ENCODE assay signal across 34 mouse cellular contexts in the genomic region with DNA sequence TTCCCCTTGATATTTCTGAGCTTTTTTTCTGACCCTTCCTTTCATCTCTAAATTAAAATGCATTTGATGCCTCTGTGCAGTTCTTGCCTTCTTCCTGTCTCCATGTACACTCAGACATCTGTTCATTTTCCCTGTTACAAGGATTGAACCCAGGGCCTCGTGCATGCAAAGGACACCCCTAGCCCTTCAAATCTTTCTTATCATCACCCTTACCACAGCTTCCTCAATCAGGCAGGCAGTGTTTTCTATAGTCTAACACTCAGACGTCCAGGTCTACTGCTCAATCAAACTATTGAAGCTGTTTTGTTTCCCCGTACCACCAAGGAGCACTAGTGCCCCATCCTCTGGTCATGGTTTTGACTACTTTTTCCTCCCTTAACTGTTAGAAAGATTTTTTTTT.
"Had no signal": no experiment of that assay in that cellular context is flagged by ENCODE, and none has a peak within 500 bp of the region (broad histone marks: within the 10 kb centered on the region; RNA-seq: fewer than 3 reads in every experiment).

No protein-coding gene starts in this region.

- H3K27me3 ChIP-seq: heart, embryonic 12.5 days; heart, embryonic 13.5 days; heart, embryonic 15.5 days; hindbrain, embryonic 12.5 days; hindbrain, embryonic 13.5 days; hindbrain, embryonic 15.5 days; intestine, embryonic 15.5 days had no signal

- ATAC-seq: hindbrain, embryonic 16.5 days; hindbrain, postnatal 0 days; inflammation-experienced regulatory T-cells, adult 6 months; intestine, embryonic 15.5 days; intestine, embryonic 16.5 days; intestine, postnatal 0 days had no signal

- H3K9me3 ChIP-seq: heart, embryonic 12.5 days; heart, embryonic 13.5 days; heart, embryonic 15.5 days; hindbrain, embryonic 10.5 days; hindbrain, embryonic 12.5 days; hindbrain, embryonic 13.5 days; hindbrain, embryonic 15.5 days; intestine, embryonic 15.5 days had no signal

- DNase-seq: heart, postnatal 10 days; heart, postnatal 14 days; heart, postnatal 36 days; heart, postnatal 4 days; kidney, adult 11 months; kidney, adult 18-20 months; kidney, adult 2 months; kidney, adult 8-10 months; kidney, adult 9 months; kidney, postnatal 10 days; kidney, postnatal 14 days; kidney, postnatal 25 days; kidney, postnatal 36 days; kidney, postnatal 4 days; layer of hippocampus, adult 9-11 months; layer of hippocampus, postnatal 36 days had no signal

- H3K9ac ChIP-seq: heart, embryonic 12.5 days; heart, embryonic 13.5 days; heart, embryonic 15.5 days; hindbrain, embryonic 12.5 days; hindbrain, embryonic 13.5 days; hindbrain, embryonic 14.5 days; hindbrain, embryonic 15.5 days; intestine, embryonic 15.5 days had no signal

- H3K4me2 ChIP-seq: heart, embryonic 11.5 days; heart, embryonic 12.5 days; heart, embryonic 13.5 days; heart, embryonic 15.5 days; hindbrain, embryonic 12.5 days; hindbrain, embryonic 13.5 days; hindbrain, embryonic 14.5 days; hindbrain, embryonic 15.5 days; intestine, embryonic 15.5 days had no signal

- H3K4me3 ChIP-seq: heart, embryonic 12.5 days; heart, embryonic 13.5 days; heart, embryonic 15.5 days; hindbrain, embryonic 10.5 days; hindbrain, embryonic 12.5 days; hindbrain, embryonic 13.5 days; hindbrain, embryonic 15.5 days; intestine, embryonic 15.5 days; layer of hippocampus, adult 2 months; left cerebral cortex, adult 2 months had no signal

- H3K4me1 ChIP-seq: hindbrain, embryonic 10.5 days; hindbrain, embryonic 12.5 days; hindbrain, embryonic 13.5 days; hindbrain, embryonic 15.5 days had no signal

- H3K27ac ChIP-seq: heart, embryonic 13.5 days; heart, embryonic 15.5 days; hindbrain, embryonic 10.5 days; hindbrain, embryonic 12.5 days; hindbrain, embryonic 13.5 days; hindbrain, embryonic 14.5 days; hindbrain, embryonic 15.5 days; hindbrain, postnatal 0 days; intestine, embryonic 15.5 days; kidney, postnatal 0 days; layer of hippocampus, adult 2 months; left cerebral cortex, adult 2 months had no signal
